Mouse (Mus musculus) liver, adult 2 months (tissue): Measurements from ENCODE around the gene Iqcc.

Source experiments
- CTCF ChIP-seq: fragments of 200-500 bp; IDR thresholded peaks from 2 replicates; pipeline ENCODE4 v1.5.1; 2011; ENCODE audit warnings: low read depth, low read length, control low read depth
- POLR2A ChIP-seq: fragments of 200-500 bp; IDR thresholded peaks from 2 replicates; pipeline ENCODE4 v1.6.1; 2011; ENCODE audit warnings: low read length, control low read depth; ENCODE audit not compliant: insufficient read depth; ENCODE audit errors: extremely low read depth

DNA sequence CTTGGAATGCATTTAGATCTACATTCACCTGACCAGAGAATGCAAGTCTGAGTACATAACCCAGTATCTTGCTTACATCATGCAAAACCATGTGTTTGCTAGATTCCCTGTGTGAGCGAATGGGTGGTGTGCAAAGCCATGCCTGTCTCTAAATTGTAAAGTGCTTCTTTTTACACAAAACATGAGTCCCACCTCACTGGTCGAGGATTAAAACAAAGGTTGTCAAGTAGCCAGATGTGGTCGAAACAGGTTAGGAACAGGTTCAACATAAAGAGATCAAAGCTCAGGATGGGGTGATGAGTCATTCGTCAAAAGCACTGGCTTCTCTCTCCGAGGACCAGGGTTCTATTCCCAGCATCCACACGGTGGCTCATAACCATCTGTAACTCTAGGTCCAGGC lies 53.8 kb downstream of the Iqcc start:
- no peak for TF ChIP-seq CTCF
- TF ChIP-seq POLR2A = no peak
